Mouse (Mus musculus): ENCODE results near the gene Rgs13. TPM values are rescaled to one million over a fixed set of nuclear protein-coding genes. Genes with fewer than 3 reads are reported as not detected.

Rgs13 gene
- polyA plus RNA-seq, 1 experiment = not detected

- Histone ChIP-seq H3K4me1 (ENCODE audit: control insufficient read depth, insufficient read depth, low read length) (no peaks in the 10 kb centered on the region), H3K27ac (ENCODE audit: control insufficient read depth, insufficient read depth, low read depth, low read length, poor library complexity) (no peak overlapping the region), H3K4me3 (replicated peaks; ENCODE audit: control insufficient read depth, low read depth, low read length) (no peak overlapping the region)
- TF ChIP-seq POLR2A (IDR thresholded peaks at IDR 0.05; ENCODE audit: borderline replicate concordance, control insufficient read depth, low read depth, low read length) = no peak
- no peak for TF ChIP-seq CTCF (IDR thresholded peaks at IDR 0.05; ENCODE audit: control insufficient read depth, insufficient read depth, low read length)
- WGBS = 70% methylated on average over 2 of the region's 2 CpGs
Measured at GRCm38 (mm10) chr1:144173568-144174036, 3.6 kb downstream of the Rgs13 start.

GRCm38 (mm10) chr1:144168921-144169320 is 8.3 kb downstream of the Rgs13 start:
- no peaks in the 10 kb centered on the region for H3K4me1 ChIP-seq (ENCODE audit: control insufficient read depth, insufficient read depth, low read length)
- TF ChIP-seq POLR2A (IDR thresholded peaks at IDR 0.05; ENCODE audit: borderline replicate concordance, control insufficient read depth, low read depth, low read length) = no peak
- TF ChIP-seq CTCF (IDR thresholded peaks at IDR 0.05; ENCODE audit: control insufficient read depth, insufficient read depth, low read length) = no peak
- H3K4me3 ChIP-seq (replicated peaks; ENCODE audit: control insufficient read depth, low read depth, low read length) = no peak overlapping the region
- WGBS = 84% methylated on average over 4 of the region's 4 CpGs
- no peak overlapping the region for H3K27ac ChIP-seq (ENCODE audit: control insufficient read depth, insufficient read depth, low read depth, low read length, poor library complexity)

- no peaks in the 10 kb centered on the region for H3K4me1 ChIP-seq (ENCODE audit: control insufficient read depth, insufficient read depth, low read length)
- H3K4me3 ChIP-seq (replicated peaks; ENCODE audit: control insufficient read depth, low read depth, low read length) = no peak overlapping the region
- no peak overlapping the region for H3K27ac ChIP-seq (ENCODE audit: control insufficient read depth, insufficient read depth, low read depth, low read length, poor library complexity)
- TF ChIP-seq POLR2A (IDR thresholded peaks at IDR 0.05; ENCODE audit: borderline replicate concordance, control insufficient read depth, low read depth, low read length) = no peak
- TF ChIP-seq CTCF (IDR thresholded peaks at IDR 0.05; ENCODE audit: control insufficient read depth, insufficient read depth, low read length) = no peak
- 69% methylated on average over 1 of the region's 1 CpGs for WGBS
Measured at GRCm38 (mm10) chr1:144167761-144168160, 9.4 kb downstream of the Rgs13 start.

GRCm38 (mm10) chr1:144166897-144167296 is 10.3 kb downstream of the Rgs13 start:
- H3K4me1 ChIP-seq (ENCODE audit: control insufficient read depth, insufficient read depth, low read length) = no peaks in the 10 kb centered on the region
- H3K27ac ChIP-seq (ENCODE audit: control insufficient read depth, insufficient read depth, low read depth, low read length, poor library complexity) = no peak overlapping the region
- 82% methylated on average over 5 of the region's 5 CpGs for WGBS
- TF ChIP-seq POLR2A (IDR thresholded peaks at IDR 0.05; ENCODE audit: borderline replicate concordance, control insufficient read depth, low read depth, low read length) = no peak
- no peak for TF ChIP-seq CTCF (IDR thresholded peaks at IDR 0.05; ENCODE audit: control insufficient read depth, insufficient read depth, low read length)
- no peak overlapping the region for H3K4me3 ChIP-seq (replicated peaks; ENCODE audit: control insufficient read depth, low read depth, low read length)

- H3K27ac ChIP-seq (ENCODE audit: control insufficient read depth, insufficient read depth, low read depth, low read length, poor library complexity) = no peak overlapping the region
- TF ChIP-seq CTCF (IDR thresholded peaks at IDR 0.05; ENCODE audit: control insufficient read depth, insufficient read depth, low read length) (no peak), POLR2A (IDR thresholded peaks at IDR 0.05; ENCODE audit: borderline replicate concordance, control insufficient read depth, low read depth, low read length) (no peak)
- H3K4me1 ChIP-seq (ENCODE audit: control insufficient read depth, insufficient read depth, low read length) = no peaks in the 10 kb centered on the region
- H3K4me3 ChIP-seq (replicated peaks; ENCODE audit: control insufficient read depth, low read depth, low read length) = no peak overlapping the region
- 82% methylated on average over 2 of the region's 2 CpGs for WGBS
Measured at GRCm38 (mm10) chr1:144166275-144166674, 10.9 kb downstream of the Rgs13 start.

GRCm38 (mm10) chr1:144152526-144152925 is 24.6 kb downstream of the Rgs13 start:
- TF ChIP-seq POLR2A (IDR thresholded peaks at IDR 0.05; ENCODE audit: borderline replicate concordance, control insufficient read depth, low read depth, low read length) (no peak), CTCF (IDR thresholded peaks at IDR 0.05; ENCODE audit: control insufficient read depth, insufficient read depth, low read length) (no peak)
- 33% methylated on average over 1 of the region's 1 CpGs for WGBS
- no peak overlapping the region for H3K27ac ChIP-seq (ENCODE audit: control insufficient read depth, insufficient read depth, low read depth, low read length, poor library complexity)
- H3K4me1 ChIP-seq (ENCODE audit: control insufficient read depth, insufficient read depth, low read length) = no peaks in the 10 kb centered on the region
- no peak overlapping the region for H3K4me3 ChIP-seq (replicated peaks; ENCODE audit: control insufficient read depth, low read depth, low read length)

GRCm38 (mm10) chr1:144152184-144152525 is 25.0 kb downstream of the Rgs13 start:
- 78% methylated on average over 1 of the region's 1 CpGs for WGBS
- Histone ChIP-seq H3K4me1 (ENCODE audit: control insufficient read depth, insufficient read depth, low read length) (no peaks in the 10 kb centered on the region), H3K27ac (ENCODE audit: control insufficient read depth, insufficient read depth, low read depth, low read length, poor library complexity) (no peak overlapping the region), H3K4me3 (replicated peaks; ENCODE audit: control insufficient read depth, low read depth, low read length) (no peak overlapping the region)
- TF ChIP-seq CTCF (IDR thresholded peaks at IDR 0.05; ENCODE audit: control insufficient read depth, insufficient read depth, low read length) (no peak), POLR2A (IDR thresholded peaks at IDR 0.05; ENCODE audit: borderline replicate concordance, control insufficient read depth, low read depth, low read length) (no peak)

GRCm38 (mm10) chr1:144151401-144152183 is 25.6 kb downstream of the Rgs13 start:
- TF ChIP-seq POLR2A (IDR thresholded peaks at IDR 0.05; ENCODE audit: borderline replicate concordance, control insufficient read depth, low read depth, low read length) (no peak), CTCF (IDR thresholded peaks at IDR 0.05; ENCODE audit: control insufficient read depth, insufficient read depth, low read length) (no peak)
- WGBS = 74% methylated on average over 5 of the region's 5 CpGs
- no peak overlapping the region for H3K4me3 ChIP-seq (replicated peaks; ENCODE audit: control insufficient read depth, low read depth, low read length)

More at GRCm38 (mm10) chr1:144151401-144152183, 25.6 kb downstream of the Rgs13 start:
- Histone ChIP-seq H3K4me1 (ENCODE audit: control insufficient read depth, insufficient read depth, low read length) (no peaks in the 10 kb centered on the region), H3K27ac (ENCODE audit: control insufficient read depth, insufficient read depth, low read depth, low read length, poor library complexity) (no peak overlapping the region)
